Mouse (Mus musculus): ENCODE results near the gene Myzap.

DNA sequence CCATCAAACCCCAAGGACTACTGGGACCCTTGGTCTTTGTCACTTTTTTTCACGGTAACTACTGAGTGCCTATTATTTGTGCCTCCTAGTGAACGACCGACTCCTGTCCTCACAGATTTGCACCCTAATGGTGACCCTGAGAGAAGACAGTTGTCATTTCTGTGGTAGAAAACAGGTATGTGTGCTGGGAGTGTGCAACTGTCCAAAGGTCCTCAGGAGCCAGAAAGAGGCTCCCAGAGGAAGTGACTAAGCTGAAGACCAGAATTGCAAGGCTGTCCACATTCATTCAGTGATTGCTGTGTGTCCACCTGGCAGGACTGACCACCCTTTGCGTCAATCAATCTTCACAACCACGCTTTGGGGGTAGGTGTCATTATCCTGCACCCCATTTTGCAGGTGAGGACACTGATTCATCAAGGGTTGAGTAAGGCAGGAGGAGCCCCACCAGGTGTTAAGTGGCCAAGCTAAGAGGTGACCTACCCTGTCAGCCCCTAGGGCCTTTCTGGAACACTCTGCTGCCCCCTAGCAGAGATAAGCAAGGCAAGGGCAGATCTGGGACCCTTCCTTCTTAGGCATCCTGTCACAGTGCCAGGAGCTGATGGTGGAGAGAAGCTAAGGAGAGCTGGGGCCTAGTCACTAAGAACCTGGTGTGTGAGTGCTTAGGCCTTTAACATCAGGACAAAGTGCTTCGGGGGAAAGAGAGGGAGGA lies 571 bp upstream of the Myzap start:
- TF ChIP-seq CTCF (IDR thresholded peaks at IDR 0.05; ENCODE audit: control insufficient read depth, insufficient read depth, insufficient replicate concordance, low read depth, low read length) = no peak
- TF ChIP-seq POLR2A (IDR thresholded peaks at IDR 0.05; ENCODE audit: control insufficient read depth, low read depth, low read length) = no peak

Measured in testis, adult 2 months (tissue).